Mouse (Mus musculus): ENCODE data around the gene Fam169b.

The Fam169b gene

DNA sequence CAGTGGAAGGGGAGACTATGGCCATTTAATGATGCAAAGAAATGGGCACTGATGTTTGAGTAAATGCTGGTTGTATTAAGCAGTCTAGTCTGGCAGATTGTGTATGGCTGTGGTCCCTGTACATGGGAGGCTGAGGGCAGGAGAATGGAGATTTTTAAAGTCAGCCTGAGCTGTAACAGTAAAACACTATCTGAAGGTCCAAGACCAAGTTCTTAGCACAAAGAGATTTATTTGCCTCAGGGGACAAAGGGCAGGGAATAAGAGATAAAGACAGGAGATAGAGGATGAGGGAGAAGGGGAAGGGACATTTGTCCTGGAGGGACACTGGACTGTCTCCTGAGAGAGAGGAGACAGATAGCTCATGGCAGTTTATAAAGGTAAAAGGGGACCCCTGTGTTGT lies at the start of gene Fam169b:
TSS of gene Fam169b (plus strand) at position 325 of the 400 bp plus-strand sequence.
- DNase-seq (ENCODE audit: low spot score in 2 of 2): no peak

- DNase-seq (ENCODE audit: low spot score in 2 of 2): no peak
Measured at GRCm38 (mm10) chr7:68224006-68224405, 49.6 kb upstream of the Fam169b start.

- no peak for DNase-seq (ENCODE audit: low spot score in 2 of 2)
Measured at GRCm38 (mm10) chr7:68225427-68226054, 48.1 kb upstream of the Fam169b start.

GRCm38 (mm10) chr7:68227021-68227420 lies 46.6 kb upstream of the Fam169b start:
- DNase-seq (ENCODE audit: low spot score in 2 of 2): no peak

DNA sequence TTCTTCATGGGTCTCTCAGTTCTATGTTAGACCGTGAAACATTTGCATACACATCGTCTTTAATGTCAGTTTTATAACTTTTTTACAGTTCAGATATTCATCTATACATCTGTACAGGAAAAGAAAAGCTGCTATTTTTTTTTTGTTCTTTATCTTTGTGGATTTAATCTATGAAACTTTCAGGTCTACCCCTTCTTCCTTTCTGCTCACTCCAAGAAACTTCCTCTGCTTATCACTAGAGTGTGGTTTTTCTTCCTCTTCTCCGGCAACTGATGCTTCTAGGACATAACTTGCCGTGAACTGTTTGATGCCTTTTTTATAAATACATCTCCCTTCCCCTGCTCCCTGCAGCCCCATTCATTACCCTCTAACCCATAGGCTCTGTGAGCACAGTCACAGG lies 46.0 kb upstream of the Fam169b start:
- DNase-seq (ENCODE audit: low spot score in 2 of 2): no peak

DNA sequence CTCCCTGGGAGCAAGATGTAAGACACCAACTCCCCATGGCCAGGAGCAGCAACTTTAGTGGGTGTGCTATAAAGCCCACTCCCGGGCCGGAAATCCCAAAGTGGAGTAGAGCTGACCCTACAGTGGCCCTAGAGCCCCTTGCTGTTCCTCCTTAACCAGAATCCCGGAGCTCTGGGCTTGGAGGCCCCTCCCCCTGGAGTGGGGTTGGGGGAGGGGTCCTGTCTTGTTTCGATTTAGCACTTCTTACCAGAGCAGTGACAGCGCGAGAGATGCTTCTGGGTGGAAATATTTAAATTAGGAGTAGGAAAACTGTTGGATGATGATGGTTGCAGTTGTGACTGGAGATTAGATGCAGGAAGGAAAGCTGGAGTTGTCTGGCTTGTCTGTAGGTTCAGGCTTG lies 45.1 kb upstream of the Fam169b start:
- no peak for DNase-seq (ENCODE audit: low spot score in 2 of 2)

DNA sequence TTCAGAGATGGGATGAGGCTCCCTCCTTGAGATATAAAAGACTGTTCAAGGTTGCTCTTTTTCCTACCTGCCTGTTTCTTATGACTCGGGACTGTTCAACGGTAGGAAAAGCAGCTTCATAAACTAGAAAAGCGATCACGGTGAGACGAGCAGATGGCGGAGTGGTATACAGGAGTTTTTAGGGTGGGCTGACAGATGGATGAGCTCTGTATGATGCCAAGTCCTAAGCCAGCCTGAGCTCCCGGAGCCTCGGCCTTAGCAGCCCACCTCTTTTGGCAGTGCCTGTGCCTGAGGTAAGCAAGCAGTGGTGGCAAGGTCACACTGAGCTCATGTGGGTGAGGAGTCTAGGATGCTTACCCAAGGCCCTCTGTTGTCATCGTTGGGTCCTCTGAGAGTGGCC lies 42.8 kb upstream of the Fam169b start:
- no peak for DNase-seq (ENCODE audit: low spot score in 2 of 2)

DNA sequence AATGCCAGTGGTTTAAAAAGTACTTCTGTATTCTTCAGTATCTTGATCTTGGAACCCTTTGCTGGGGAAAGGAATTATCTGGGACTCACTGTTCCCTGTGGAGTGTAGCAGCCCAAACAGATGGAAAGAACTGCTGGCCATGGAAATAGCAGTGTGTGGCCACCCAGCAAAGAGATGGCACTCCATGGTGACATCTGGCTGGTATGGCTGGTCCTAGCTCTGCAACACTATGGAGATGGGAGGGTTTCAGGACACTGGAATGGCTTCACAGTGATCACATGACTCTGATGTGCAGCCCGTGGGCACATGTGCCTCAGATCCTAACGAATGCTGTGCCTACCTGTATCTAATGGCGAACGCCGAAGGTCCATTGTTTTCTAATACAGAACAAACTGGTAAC lies 41.1 kb upstream of the Fam169b start:
- no peak for DNase-seq (ENCODE audit: low spot score in 2 of 2)

GRCm38 (mm10) chr7:68233619-68234223 lies 39.9 kb upstream of the Fam169b start:
- DNase-seq (ENCODE audit: low spot score in 2 of 2): no peak

DNA sequence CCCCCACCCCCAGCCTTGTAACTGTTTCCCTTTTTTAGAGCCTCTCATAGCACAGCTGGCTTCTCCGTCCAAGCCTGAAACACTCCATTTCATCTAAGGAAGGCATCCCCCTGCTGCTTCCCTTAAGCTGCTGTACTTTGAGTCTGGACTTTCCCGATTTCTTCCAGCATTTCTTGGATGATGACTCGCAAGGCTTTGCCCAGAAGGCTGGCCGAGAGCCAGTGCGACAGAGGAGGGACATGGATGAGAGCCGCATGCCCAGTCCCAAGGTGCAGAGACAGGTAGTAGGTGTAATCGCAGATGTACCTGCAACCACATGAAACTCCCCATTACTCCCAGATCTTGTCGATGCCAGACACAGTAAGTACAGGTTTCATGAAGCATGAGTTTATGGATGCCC lies 36.8 kb upstream of the Fam169b start:
- DNase-seq (ENCODE audit: low spot score in 2 of 2): no peak

- DNase-seq (ENCODE audit: low spot score in 2 of 2): no peak
Measured at GRCm38 (mm10) chr7:68239220-68239827, 34.3 kb upstream of the Fam169b start.

GRCm38 (mm10) chr7:68241205-68241604 lies 32.4 kb upstream of the Fam169b start:
- DNase-seq (ENCODE audit: low spot score in 2 of 2): no peak

DNA sequence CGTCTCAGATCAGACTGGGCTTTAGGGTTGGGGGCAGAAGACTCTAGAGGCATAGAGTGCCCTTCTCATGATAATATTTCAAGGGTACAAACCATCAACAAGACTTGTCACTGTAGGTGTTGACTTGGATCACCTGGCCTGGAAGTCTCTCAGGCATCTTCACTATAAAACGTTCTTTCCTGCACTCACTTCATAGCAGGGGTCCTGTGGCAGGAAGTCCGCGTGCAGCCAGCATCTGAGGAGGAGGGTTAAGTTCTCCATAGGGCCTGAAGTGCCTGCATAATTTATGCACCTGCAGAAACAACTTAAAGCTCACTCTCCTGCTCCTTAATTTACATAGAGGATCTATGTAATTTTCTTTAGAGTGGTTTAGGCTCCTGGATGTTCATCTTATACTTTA lies 28.0 kb upstream of the Fam169b start:
- no peak for DNase-seq (ENCODE audit: low spot score in 2 of 2)

- no peak for DNase-seq (ENCODE audit: low spot score in 2 of 2)
Measured at GRCm38 (mm10) chr7:68246249-68246648, 27.4 kb upstream of the Fam169b start.

- peak in 1 of 2 experiments; percentile 20 for DNase-seq (ENCODE audit: low spot score in 2 of 2)
Measured at GRCm38 (mm10) chr7:68250411-68250810, 23.2 kb upstream of the Fam169b start.

- no peak for DNase-seq (ENCODE audit: low spot score in 2 of 2)
Measured at GRCm38 (mm10) chr7:68250902-68251301, 22.7 kb upstream of the Fam169b start.

DNA sequence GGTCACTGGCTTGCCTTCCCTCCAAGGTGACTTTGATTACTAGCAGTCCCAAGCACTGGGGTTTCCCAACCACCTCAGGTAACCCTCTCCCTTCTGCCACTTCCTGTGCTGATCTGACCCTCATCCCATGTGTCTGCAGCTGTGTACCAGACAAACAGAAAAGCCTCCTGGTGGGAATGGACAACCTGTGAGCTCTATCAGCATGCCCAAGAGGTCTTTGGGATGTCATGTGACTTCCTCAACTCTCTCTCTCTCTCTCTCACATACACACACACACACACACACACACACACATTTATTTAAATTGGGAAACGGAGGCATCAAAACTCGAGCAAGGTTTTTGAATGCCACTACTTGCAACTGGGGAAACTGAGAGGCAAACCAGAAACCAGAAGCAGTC lies 15.9 kb upstream of the Fam169b start:
- DNase-seq (ENCODE audit: low spot score in 2 of 2): no peak

- DNase-seq (ENCODE audit: low spot score in 2 of 2): no peak
Measured at GRCm38 (mm10) chr7:68258326-68259150, 15.1 kb upstream of the Fam169b start.

- no peak for DNase-seq (ENCODE audit: low spot score in 2 of 2)
Measured at GRCm38 (mm10) chr7:68259523-68260081, 14.0 kb upstream of the Fam169b start.

- no peak for DNase-seq (ENCODE audit: low spot score in 2 of 2)
Measured at GRCm38 (mm10) chr7:68262612-68263200, 10.9 kb upstream of the Fam169b start.

GRCm38 (mm10) chr7:68263346-68264027 lies 10.2 kb upstream of the Fam169b start:
- no peak for DNase-seq (ENCODE audit: low spot score in 2 of 2)

Measured in natural killer cell, adult 2 months (primary cell).